Mouse (Mus musculus): ENCODE data around the gene Entpd6. TPM values are rescaled to one million over a fixed set of nuclear protein-coding genes. Genes with fewer than 3 reads are reported as not detected.

Gene Entpd6
- polyA plus RNA-seq (2014; fragmentation: Nextera tagmentation; extraction: Ambion mirVana): 21.8 and 22.6 TPM in 2 replicates

GRCm38 (mm10) chr2:150748854-150749253 lies at the start of gene Entpd6:
Gene Entpd6, plus strand, starts transcription at chr2:150749042.
- WGBS: 1% methylated on average over 30 of the region's 30 CpGs
- H3K36me3 ChIP-seq (ENCODE audit: control insufficient read depth, insufficient read depth, low read length): no peaks in the 10 kb centered on the region; the same call in 1 of the 2 replicates
- peak within 1 kb of the TSS; percentile 93 for H3K4me2 ChIP-seq (ENCODE audit: low read depth, severe bottlenecking)
- peak within 1 kb of the TSS; percentile 72 for H3K9ac ChIP-seq (ENCODE audit: low read length)
- no peaks in the 10 kb centered on the region for H3K4me1 ChIP-seq (ENCODE audit: control insufficient read depth, insufficient read depth, low read length)
- no peaks in the 10 kb centered on the region for H3K27me3 ChIP-seq (ENCODE audit: control insufficient read depth, insufficient read depth, low read length)
- H3K4me3 ChIP-seq (ENCODE audit: low read depth, low read length): peak within 1 kb of the TSS; percentile 66
- no peaks in the 10 kb centered on the region for H3K9me3 ChIP-seq (ENCODE audit: control insufficient read depth, low read length)
- ATAC-seq (ENCODE audit: insufficient number of reproducible peaks, low FRiP score, low TSS enrichment, low read depth) (peak; percentile 97), DNase-seq (ENCODE audit: low spot score) (peak; percentile 95)
- H3K27ac ChIP-seq (replicated peaks; ENCODE audit: low read depth, low read length): no peak within 1 kb of the TSS; the same call in 1 of the 2 replicates

GRCm38 (mm10) chr2:150712167-150712674 lies 36.6 kb upstream of the Entpd6 start:
- no peaks in the 10 kb centered on the region for H3K27me3 ChIP-seq (ENCODE audit: control insufficient read depth, insufficient read depth, low read length)
- H3K9ac ChIP-seq (ENCODE audit: low read length): no peak overlapping the region
- no peak for ATAC-seq (ENCODE audit: insufficient number of reproducible peaks, low FRiP score, low TSS enrichment, low read depth)
- H3K4me3 ChIP-seq (ENCODE audit: low read depth, low read length): no peak overlapping the region
- H3K36me3 ChIP-seq (ENCODE audit: control insufficient read depth, insufficient read depth, low read length): no peaks in the 10 kb centered on the region
- no peaks in the 10 kb centered on the region for H3K9me3 ChIP-seq (ENCODE audit: control insufficient read depth, low read length)
- H3K4me1 ChIP-seq (ENCODE audit: control insufficient read depth, insufficient read depth, low read length): no peaks in the 10 kb centered on the region
- no peak for DNase-seq (ENCODE audit: low spot score)
- no peak overlapping the region for H3K27ac ChIP-seq (replicated peaks; ENCODE audit: low read depth, low read length)
- WGBS: 64% methylated on average over 4 of the region's 4 CpGs
- H3K4me2 ChIP-seq (ENCODE audit: low read depth, severe bottlenecking): no peak overlapping the region

- Histone ChIP-seq H3K27ac (replicated peaks; ENCODE audit: low read depth, low read length) (no peak overlapping the region), H3K4me3 (ENCODE audit: low read depth, low read length) (no peak overlapping the region), H3K4me2 (ENCODE audit: low read depth, severe bottlenecking) (no peak overlapping the region), H3K36me3 (ENCODE audit: control insufficient read depth, insufficient read depth, low read length) (no peaks in the 10 kb centered on the region), H3K27me3 (ENCODE audit: control insufficient read depth, insufficient read depth, low read length) (no peaks in the 10 kb centered on the region), H3K4me1 (ENCODE audit: control insufficient read depth, insufficient read depth, low read length) (no peaks in the 10 kb centered on the region), H3K9me3 (ENCODE audit: control insufficient read depth, low read length) (no peaks in the 10 kb centered on the region), H3K9ac (ENCODE audit: low read length) (no peak overlapping the region)
- ATAC-seq (ENCODE audit: insufficient number of reproducible peaks, low FRiP score, low TSS enrichment, low read depth) (no peak), DNase-seq (ENCODE audit: low spot score) (no peak)
- WGBS: 72% methylated on average over 11 of the region's 11 CpGs
Observed at GRCm38 (mm10) chr2:150735756-150736576, 12.9 kb upstream of the Entpd6 start.

GRCm38 (mm10) chr2:150737881-150738280 lies 11.0 kb upstream of the Entpd6 start:
- no peak for ATAC-seq (ENCODE audit: insufficient number of reproducible peaks, low FRiP score, low TSS enrichment, low read depth)
- no peak overlapping the region for H3K4me3 ChIP-seq (ENCODE audit: low read depth, low read length)
- no peaks in the 10 kb centered on the region for H3K27me3 ChIP-seq (ENCODE audit: control insufficient read depth, insufficient read depth, low read length)
- 74% methylated on average over 9 of the region's 9 CpGs for WGBS
- H3K9ac ChIP-seq (ENCODE audit: low read length): no peak overlapping the region
- H3K27ac ChIP-seq (replicated peaks; ENCODE audit: low read depth, low read length): no peak overlapping the region
- H3K36me3 ChIP-seq (ENCODE audit: control insufficient read depth, insufficient read depth, low read length): no peaks in the 10 kb centered on the region
- no peak for DNase-seq (ENCODE audit: low spot score)
- no peaks in the 10 kb centered on the region for H3K9me3 ChIP-seq (ENCODE audit: control insufficient read depth, low read length)
- no peak overlapping the region for H3K4me2 ChIP-seq (ENCODE audit: low read depth, severe bottlenecking)
- no peaks in the 10 kb centered on the region for H3K4me1 ChIP-seq (ENCODE audit: control insufficient read depth, insufficient read depth, low read length)

GRCm38 (mm10) chr2:150740145-150740841 lies 8.5 kb upstream of the Entpd6 start:
- Histone ChIP-seq H3K4me3 (ENCODE audit: low read depth, low read length) (no peak overlapping the region), H3K27me3 (ENCODE audit: control insufficient read depth, insufficient read depth, low read length) (no peaks in the 10 kb centered on the region), H3K36me3 (ENCODE audit: control insufficient read depth, insufficient read depth, low read length) (no peaks in the 10 kb centered on the region), H3K9ac (ENCODE audit: low read length) (no peak overlapping the region), H3K27ac (replicated peaks; ENCODE audit: low read depth, low read length) (no peak overlapping the region), H3K4me1 (ENCODE audit: control insufficient read depth, insufficient read depth, low read length) (no peaks in the 10 kb centered on the region), H3K4me2 (ENCODE audit: low read depth, severe bottlenecking) (no peak overlapping the region), H3K9me3 (ENCODE audit: control insufficient read depth, low read length) (no peaks in the 10 kb centered on the region)
- ATAC-seq (ENCODE audit: insufficient number of reproducible peaks, low FRiP score, low TSS enrichment, low read depth) (no peak), DNase-seq (ENCODE audit: low spot score) (no peak)
- WGBS: 46% methylated on average over 10 of the region's 10 CpGs

DNA sequence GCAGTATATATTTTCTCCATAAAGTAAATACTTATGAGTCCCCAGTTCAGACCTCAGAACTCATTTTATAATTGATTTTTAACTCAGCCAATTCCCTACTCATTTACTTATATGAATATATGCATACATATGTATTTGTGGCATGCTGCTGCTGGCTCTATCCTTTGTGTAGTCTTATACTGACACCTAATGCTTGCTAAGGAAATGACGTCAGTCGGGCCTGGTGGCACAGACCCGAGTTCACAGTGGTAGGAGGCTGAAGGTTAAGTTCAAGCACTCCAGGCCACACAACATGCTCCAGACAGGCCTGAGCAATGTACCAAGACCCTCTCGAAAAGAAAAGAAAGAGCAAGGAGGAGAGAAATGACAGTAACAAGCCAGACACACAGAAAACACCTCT lies 7.4 kb upstream of the Entpd6 start:
- Histone ChIP-seq H3K36me3 (ENCODE audit: control insufficient read depth, insufficient read depth, low read length) (no peaks in the 10 kb centered on the region), H3K4me2 (ENCODE audit: low read depth, severe bottlenecking) (no peak overlapping the region), H3K4me3 (ENCODE audit: low read depth, low read length) (no peak overlapping the region), H3K27me3 (ENCODE audit: control insufficient read depth, insufficient read depth, low read length) (no peaks in the 10 kb centered on the region), H3K9me3 (ENCODE audit: control insufficient read depth, low read length) (no peaks in the 10 kb centered on the region), H3K4me1 (ENCODE audit: control insufficient read depth, insufficient read depth, low read length) (no peaks in the 10 kb centered on the region), H3K9ac (ENCODE audit: low read length) (no peak overlapping the region), H3K27ac (replicated peaks; ENCODE audit: low read depth, low read length) (no peak overlapping the region)
- 66% methylated on average over 4 of the region's 4 CpGs for WGBS
- DNase-seq (ENCODE audit: low spot score) (no peak), ATAC-seq (ENCODE audit: insufficient number of reproducible peaks, low FRiP score, low TSS enrichment, low read depth) (no peak)

- Histone ChIP-seq H3K9ac (ENCODE audit: low read length) (no peak overlapping the region), H3K4me1 (ENCODE audit: control insufficient read depth, insufficient read depth, low read length) (no peaks in the 10 kb centered on the region), H3K36me3 (ENCODE audit: control insufficient read depth, insufficient read depth, low read length) (no peaks in the 10 kb centered on the region), H3K9me3 (ENCODE audit: control insufficient read depth, low read length) (no peaks in the 10 kb centered on the region), H3K4me3 (ENCODE audit: low read depth, low read length) (no peak overlapping the region), H3K27ac (replicated peaks; ENCODE audit: low read depth, low read length) (no peak overlapping the region), H3K4me2 (ENCODE audit: low read depth, severe bottlenecking) (no peak overlapping the region), H3K27me3 (ENCODE audit: control insufficient read depth, insufficient read depth, low read length) (no peaks in the 10 kb centered on the region)
- DNase-seq (ENCODE audit: low spot score): no peak
- ATAC-seq (ENCODE audit: insufficient number of reproducible peaks, low FRiP score, low TSS enrichment, low read depth): no peak
- 73% methylated on average over 7 of the region's 7 CpGs for WGBS
Observed at GRCm38 (mm10) chr2:150745016-150745415, 3.8 kb upstream of the Entpd6 start.

DNA sequence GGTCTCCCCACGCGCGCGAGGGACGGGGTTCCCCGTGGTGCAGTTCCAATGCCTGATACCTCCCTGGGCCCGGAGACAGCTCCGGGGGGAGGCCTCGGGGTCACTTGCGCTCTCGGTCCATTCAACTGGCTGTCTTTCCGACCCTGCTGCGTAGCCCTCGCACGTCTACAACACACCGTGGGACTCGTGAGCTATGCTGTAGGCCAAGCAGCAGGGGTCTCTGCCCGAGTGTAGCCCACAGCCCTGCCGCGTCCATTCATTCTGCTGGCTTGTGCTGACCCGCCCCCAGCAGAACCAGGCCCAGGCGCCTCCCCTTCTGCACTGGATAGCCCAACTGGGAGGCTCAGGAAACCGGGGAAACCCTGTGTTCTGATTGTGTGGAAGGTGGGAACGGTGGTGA lies 441 bp downstream of the Entpd6 start:
- Histone ChIP-seq H3K27ac (replicated peaks; ENCODE audit: low read depth, low read length) (no peak overlapping the region; the same call in 1 of the 2 replicates), H3K4me2 (ENCODE audit: low read depth, severe bottlenecking) (peak overlapping the region; percentile 93), H3K36me3 (ENCODE audit: control insufficient read depth, insufficient read depth, low read length) (no peaks in the 10 kb centered on the region; the same call in 1 of the 2 replicates), H3K9ac (ENCODE audit: low read length) (peak overlapping the region; percentile 72), H3K9me3 (ENCODE audit: control insufficient read depth, low read length) (no peaks in the 10 kb centered on the region), H3K27me3 (ENCODE audit: control insufficient read depth, insufficient read depth, low read length) (no peaks in the 10 kb centered on the region), H3K4me3 (ENCODE audit: low read depth, low read length) (peak overlapping the region; percentile 66), H3K4me1 (ENCODE audit: control insufficient read depth, insufficient read depth, low read length) (no peaks in the 10 kb centered on the region)
- DNase-seq (ENCODE audit: low spot score): peak; percentile 64
- WGBS: 0% methylated on average over 24 of the region's 24 CpGs
- ATAC-seq (ENCODE audit: insufficient number of reproducible peaks, low FRiP score, low TSS enrichment, low read depth): peak; percentile 81

Measured in limb, embryonic 11.5 days (tissue).